Mouse (Mus musculus): ENCODE data around the gene Eno4.

DNA sequence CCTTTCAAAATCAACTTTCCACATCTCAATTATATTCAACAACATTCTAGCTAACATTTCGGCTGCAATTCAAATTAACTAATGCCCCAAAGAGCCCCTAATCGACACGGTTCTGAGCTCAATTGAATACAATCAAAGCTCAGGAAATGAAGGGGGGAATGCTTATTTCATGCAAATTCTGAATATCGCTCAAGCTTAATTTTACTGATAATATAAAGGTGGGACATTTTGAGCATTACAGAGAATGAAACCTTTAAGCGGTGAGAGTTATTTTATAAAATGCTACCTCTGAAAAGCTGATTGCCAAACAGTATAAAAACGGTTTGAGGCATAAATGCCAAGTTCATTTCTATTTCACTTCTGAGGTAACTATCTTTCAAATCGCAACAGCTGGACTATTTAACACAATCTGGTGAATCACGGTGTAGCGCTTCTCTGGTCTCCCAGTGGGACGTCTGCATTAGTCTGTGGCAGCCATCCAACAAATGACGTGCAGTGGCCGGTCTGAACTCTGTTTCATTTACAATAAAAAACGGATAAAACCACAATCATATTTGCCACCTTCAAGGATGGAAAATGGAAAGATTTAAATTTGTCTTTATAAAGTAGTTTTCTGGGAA lies 36.3 kb downstream of the Eno4 start:
- TF ChIP-seq CTCF (IDR thresholded peaks at IDR 0.05) (no peak), EP300 (IDR thresholded peaks at IDR 0.05) (no peak)

Data from lung, postnatal 0 days (tissue).